Mouse (Mus musculus) liver, embryonic 12.5 days (tissue): Measurements from ENCODE around the gene Slc51b. TPM values are rescaled to one million over a fixed set of nuclear protein-coding genes. Genes with fewer than 3 reads are reported as not detected.

Source experiments
- polyA plus RNA-seq: library from polyadenylated mRNA; unstranded; fragments of >200 nt; fragmentation: Nextera tagmentation; extraction: Ambion mirVana; gene quantifications from 2 replicates; pipeline ENCODE4 v1.2.1, GENCODE M21; 2016

Slc51b gene
- polyA plus RNA-seq, 1 experiment from 2014 or later = not detected

Other genes starting within 250 kb of the Slc51b start
- 7.7 and 8.6 TPM in 2 replicates for gene Parp16, start 227.6 kb downstream of the Slc51b start, polyA plus RNA-seq
- 0.06 TPM in 1 of 2 replicates, not detected in the other for gene Cilp, start 157.8 kb downstream of the Slc51b start, polyA plus RNA-seq
- gene Clpx, start 128.7 kb downstream of the Slc51b start, polyA plus RNA-seq = 34.9 and 36.8 TPM in 2 replicates
- 9.8 and 10.9 TPM in 2 replicates for gene Pdcd7, start 76.9 kb downstream of the Slc51b start, polyA plus RNA-seq
- gene Ubap1l, start 61.9 kb downstream of the Slc51b start, polyA plus RNA-seq = not detected in 2 replicates
- gene Kbtbd13, start 31.3 kb downstream of the Slc51b start, polyA plus RNA-seq = 0.21 and 0.26 TPM in 2 replicates
- 0.35 and 0.45 TPM in 2 replicates for gene Rasl12, start 24.4 kb downstream of the Slc51b start, polyA plus RNA-seq
- 11.7 and 12.9 TPM in 2 replicates for gene Mtfmt, start 12.8 kb upstream of the Slc51b start, polyA plus RNA-seq
- gene Spg21, start 38.0 kb upstream of the Slc51b start, polyA plus RNA-seq = 29.9 and 31.1 TPM in 2 replicates
- not detected in 2 replicates for gene Ankdd1a, start 97.2 kb upstream of the Slc51b start, polyA plus RNA-seq
- gene Plekho2, start 157.1 kb upstream of the Slc51b start, polyA plus RNA-seq = 37.2 and 39.1 TPM in 2 replicates
- gene Pif1, start 164.2 kb upstream of the Slc51b start, polyA plus RNA-seq = 16.1 and 17.4 TPM in 2 replicates
- gene Rbpms2, start 206.7 kb upstream of the Slc51b start, polyA plus RNA-seq = 19.2 and 19.3 TPM in 2 replicates
- gene Oaz2, start 245.0 kb upstream of the Slc51b start, polyA plus RNA-seq = 70.3 and 71.0 TPM in 2 replicates